Comparison of ENCODE assay signal across 11 mouse cellular contexts in the genomic region with DNA sequence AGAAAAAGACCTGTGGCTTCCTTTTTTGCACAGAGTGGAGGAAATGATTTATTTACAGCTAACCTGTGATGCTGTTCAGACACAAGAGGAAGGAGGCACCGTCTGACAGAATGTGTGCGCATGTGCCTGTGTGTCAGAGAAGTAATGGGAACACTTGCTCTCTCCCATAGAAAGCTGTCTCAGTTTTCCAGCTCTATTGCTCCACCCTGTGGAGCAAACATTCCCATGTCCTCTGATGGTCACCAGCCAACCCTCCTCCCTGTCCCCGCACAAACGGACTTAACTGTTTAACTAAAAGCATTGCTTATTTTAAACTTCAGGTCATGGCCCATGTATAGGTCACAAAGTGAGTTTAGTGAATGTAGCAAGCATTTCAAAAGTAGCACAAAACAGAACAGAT. TPM values are rescaled to one million over a fixed set of nuclear protein-coding genes. Genes with fewer than 3 reads are reported as not detected.
A peak's percentile ranks its signal among the peaks of the same experiment; 100 is the strongest.
DNase-seq lines count a peak whose midpoint lies in the region; ATAC-seq and TF ChIP-seq lines count a peak whose summit lies in the region.
"Had no signal": no experiment of that assay in that cellular context is flagged by ENCODE, and none has a peak within 500 bp of the region (broad histone marks: within the 10 kb centered on the region; RNA-seq: fewer than 3 reads in every experiment).

No protein-coding gene starts in this region.

- DNase-seq in cerebellum, adult 11 months: peak; percentile 20
- DNase-seq in liver, adult 2 months (ENCODE audit: extremely low read depth, low read depth, low spot score): peak; percentile 18
- DNase-seq in liver: no peak
- peak; percentile 16 for DNase-seq in embryo, embryonic 10 days (ENCODE audit: low spot score)
- peak; percentile 22 to 26 for DNase-seq in left cerebral cortex, postnatal 36 days (ENCODE audit: low spot score in 2 of 2)
- no peak for DNase-seq in neural tube, embryonic 10.5 days (ENCODE audit: extremely low spot score, low spot score)
- DNase-seq in thymus, adult 18-20 months: no peak

- H3K27me3 ChIP-seq in liver, adult 2 months (ENCODE audit: control insufficient read depth, insufficient read depth, low read length): no peaks in the 10 kb centered on the region
- H3K27me3 ChIP-seq: limb, embryonic 12.5 days had no signal

- no peaks in the 10 kb centered on the region for H3K79me2 ChIP-seq in liver, adult 2 months (ENCODE audit: control insufficient read depth, insufficient read depth, low read length)

- intact Hi-C loops in left cerebral cortex, postnatal 36 days (cut with DNase I): loop anchor here (1.0 kb wide), 1 partner anchor 89 kb away; no protein-coding TSS in a partner anchor

- ATAC-seq in cerebellum, adult (ENCODE audit: insufficient number of reproducible peaks, low FRiP score, low TSS enrichment): no peak; the same call in 1 of the 2 replicates

- H3K27ac ChIP-seq in liver, adult 2 months (replicated peaks; ENCODE audit: insufficient read depth, low read depth, low read length): no peak overlapping the region
- H3K27ac ChIP-seq: limb, embryonic 12.5 days had no signal

- TF ChIP-seq CTCF in liver, adult 2 months (IDR thresholded peaks at IDR 0.05; ENCODE audit: low read depth, low read length): peak; percentile 21; the same call in 1 of the 2 replicates

- TF ChIP-seq POLR2A in liver, adult 2 months (IDR thresholded peaks at IDR 0.05; ENCODE audit: extremely low read depth, insufficient read depth, low read length): no peak

- no peak overlapping the region for H3K9ac ChIP-seq in liver, adult 2 months (ENCODE audit: low read depth, low read length)
- H3K9ac ChIP-seq: limb, embryonic 12.5 days had no signal

- H3K4me3 ChIP-seq in liver, adult 2 months (ENCODE audit: insufficient read depth, low read depth, low read length): no peak overlapping the region
- H3K4me3 ChIP-seq: limb, embryonic 12.5 days had no signal

- 13% methylated on average over 4 of the region's 4 CpGs for whole genome bisulfite sequencing in liver, adult 2 months

- H3K4me1 ChIP-seq in liver, adult 2 months (ENCODE audit: control insufficient read depth, insufficient read depth, low read length): no peaks in the 10 kb centered on the region
- H3K4me1 ChIP-seq: limb, embryonic 12.5 days had no signal

- H3K36me3 ChIP-seq in liver, adult 2 months (ENCODE audit: control insufficient read depth, insufficient read depth, low read length): no peaks in the 10 kb centered on the region
- H3K36me3 ChIP-seq: limb, embryonic 12.5 days had no signal

RNA-seq across cellular contexts. Expression of a gene that starts 21.0 kb away (rescaled TPM):
- not detected in 2 replicates for total RNA-seq in liver, adult 2 months (2014; rRNA removed)
- polyA plus RNA-seq in liver, adult 2 months (2012; rRNA removed): not detected in 2 replicates
- total RNA-seq in left cerebral cortex, postnatal 36 days (2021): not detected
- polyA plus RNA-seq: C2C12; embryonic facial prominence, embryonic 14.5 days; limb, embryonic 12.5 days had no signal

RNA-seq across cellular contexts. Expression of a gene that starts 38.1 kb away (rescaled TPM):
- total RNA-seq in liver, adult 2 months (2014; rRNA removed): not detected in 2 replicates
- not detected in 2 replicates for polyA plus RNA-seq in liver, adult 2 months (2012; rRNA removed)
- not detected for total RNA-seq in left cerebral cortex, postnatal 36 days (2021)
- polyA plus RNA-seq: C2C12; limb, embryonic 12.5 days had no signal

RNA-seq across cellular contexts. Expression of a gene that starts 47.0 kb away (rescaled TPM):
- 29.0 and 32.6 TPM in 2 replicates for total RNA-seq in liver, adult 2 months (2014; rRNA removed)
- 36.7 and 58.4 TPM in 2 replicates for polyA plus RNA-seq in liver, adult 2 months (2012; rRNA removed)
- 100 to 1,000 TPM; 293 to 299 TPM for total RNA-seq in left cerebral cortex, postnatal 36 days (2021)

Comparison
In these comparisons a context has a peak if more than half of its experiments do, and no peak if none do; other contexts are left out.
1. DNase-seq: peak in cerebellum, adult 11 months (single experiment), liver, adult 2 months (single experiment), embryo, embryonic 10 days (single experiment) and left cerebral cortex, postnatal 36 days (2 of 2); none in liver (single experiment), neural tube, embryonic 10.5 days (single experiment) and thymus, adult 18-20 months (0 of 2).